Mouse (Mus musculus) cerebellum, adult 11 months (tissue): ENCODE results near the gene Erbb3.
A peak's percentile ranks its signal among the peaks of the same experiment; 100 is the strongest.
"Not testable (repeated sequence)": the region's sequence is repeated elsewhere in the genome, so short reads cannot be mapped to it uniquely, and the experiment has no call there.

Experiments
- DNase-seq: peaks from one replicate; pipeline ENCODE4 v3.0.0; 2022

Gene Erbb3

GRCm38 (mm10) chr10:128589464-128590192 is at the start of gene Erbb3:
TSS of gene Erbb3 (minus strand) at chr10:128589652.
- DNase-seq: no peak

DNA sequence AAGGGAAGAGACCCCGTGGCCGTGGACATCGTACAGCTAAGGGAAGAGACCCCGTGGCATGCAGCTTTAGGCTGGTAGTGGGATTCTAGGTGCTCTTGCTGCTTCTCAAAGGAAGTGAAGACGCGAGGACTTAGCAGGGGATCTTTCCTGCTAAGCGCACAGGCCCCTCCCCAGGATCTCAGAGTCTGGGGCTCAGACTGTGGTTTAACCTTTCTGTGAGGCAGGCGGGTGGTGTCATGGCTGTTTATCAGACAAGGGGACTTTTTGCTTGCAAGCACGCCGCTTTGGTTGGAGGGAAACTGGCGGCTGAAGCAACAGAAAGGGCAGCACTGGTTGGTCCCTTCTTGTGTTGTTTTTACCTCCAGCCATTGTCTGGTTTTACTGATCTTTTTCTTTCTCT is 47.6 kb upstream of the Erbb3 start:
- no peak for DNase-seq

DNA sequence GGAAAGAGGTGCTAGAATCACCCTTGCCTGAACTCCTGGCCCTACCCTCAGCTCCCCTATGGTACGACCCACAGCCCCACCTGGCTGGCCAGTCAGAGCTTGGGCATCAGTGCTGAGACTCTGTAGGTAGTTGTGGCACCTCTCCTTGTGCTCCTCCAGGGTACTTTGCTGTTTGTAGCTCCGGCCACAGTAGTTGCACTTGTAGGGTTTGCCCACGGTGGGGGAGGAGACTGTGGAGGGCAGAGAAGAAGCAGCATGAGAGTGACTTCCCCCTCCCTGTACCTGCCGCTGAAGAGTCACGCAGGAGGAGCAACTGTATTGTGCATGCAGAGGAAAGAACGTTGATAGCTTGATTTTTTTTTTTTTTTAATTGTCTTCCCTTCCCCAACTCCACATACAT is 47.1 kb upstream of the Erbb3 start:
- DNase-seq: no peak

DNA sequence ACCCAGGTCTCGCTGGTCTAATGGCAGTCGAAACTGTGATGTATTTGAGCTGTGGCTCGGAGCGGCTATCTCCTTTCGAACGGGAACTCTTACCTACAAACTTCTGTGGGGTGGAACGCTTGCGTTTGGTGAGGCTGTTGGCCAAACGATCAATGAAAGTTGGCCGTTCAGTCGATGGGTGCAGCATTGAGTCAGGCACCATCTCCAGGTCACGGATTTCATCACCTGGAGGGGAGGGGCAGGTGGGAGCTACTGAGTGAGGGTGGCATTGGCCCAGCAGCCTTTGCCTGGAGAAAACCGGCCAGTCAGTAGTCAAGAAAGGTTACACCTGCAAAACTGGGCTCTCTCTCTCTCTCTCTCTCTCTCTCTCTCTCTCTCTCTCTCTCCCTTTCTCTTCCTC is 46.2 kb upstream of the Erbb3 start:
- no peak for DNase-seq

DNA sequence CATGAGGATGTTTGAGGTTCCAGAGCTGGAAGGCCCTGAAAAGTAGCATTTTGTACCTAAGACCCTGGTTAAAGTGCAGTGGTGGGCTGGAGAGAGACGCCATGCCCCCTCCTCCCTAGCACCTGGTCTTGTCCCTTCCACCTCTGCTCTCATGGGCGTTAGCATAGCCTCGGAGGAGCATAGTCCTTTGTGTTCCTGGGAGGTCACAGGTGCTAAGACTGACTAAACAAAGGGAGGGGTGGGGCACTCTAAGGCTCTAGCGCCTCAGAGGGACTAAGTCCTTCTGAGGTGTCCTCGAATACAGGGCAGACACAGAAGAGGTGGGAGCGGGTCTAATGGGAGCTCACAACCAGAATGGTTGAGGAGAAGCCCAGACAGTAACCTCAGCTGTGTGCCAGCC is 42.1 kb upstream of the Erbb3 start:
- DNase-seq: no peak

DNA sequence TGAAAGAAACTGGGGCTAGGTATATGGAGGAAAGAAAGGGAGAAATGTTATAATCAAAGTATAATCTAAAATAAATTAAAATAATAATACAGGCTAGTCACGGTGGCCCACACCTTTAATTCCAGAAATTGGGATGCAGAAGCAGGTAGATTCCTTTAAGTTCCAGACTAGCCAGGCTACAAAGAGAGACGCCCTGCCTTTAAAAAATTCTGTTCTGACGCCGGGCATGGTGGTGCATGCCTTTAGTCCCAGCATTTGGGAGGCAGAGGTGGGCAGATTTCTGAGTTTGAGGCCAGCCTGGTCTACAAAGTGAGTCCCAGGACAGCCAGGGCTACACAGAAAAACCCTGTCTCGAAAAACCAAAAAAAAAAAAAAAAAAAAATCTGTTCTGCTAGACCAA is 40.9 kb upstream of the Erbb3 start:
- not testable (repeated sequence) for DNase-seq

DNA sequence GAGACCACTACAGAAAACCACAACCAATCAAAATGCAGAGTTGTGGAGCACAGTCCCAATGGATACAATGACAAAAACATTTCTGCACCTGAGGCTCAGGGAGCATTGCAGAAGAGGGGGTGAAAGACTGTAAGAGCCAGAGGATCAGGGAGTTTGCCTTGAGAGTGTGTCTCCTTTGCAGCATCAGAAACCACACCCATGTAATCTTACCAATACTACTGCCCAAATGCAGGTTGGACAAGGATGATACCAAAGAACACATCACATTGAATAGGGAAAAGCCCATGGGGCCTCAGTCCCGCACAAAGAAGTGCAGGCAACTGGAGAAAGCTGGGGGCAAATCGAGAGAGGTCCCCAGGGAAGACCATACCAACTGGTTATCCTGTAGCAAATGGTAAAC is 40.3 kb upstream of the Erbb3 start:
- DNase-seq: no peak

GRCm38 (mm10) chr10:128627398-128628317 is 38.2 kb upstream of the Erbb3 start:
- peak; percentile 32 for DNase-seq

DNA sequence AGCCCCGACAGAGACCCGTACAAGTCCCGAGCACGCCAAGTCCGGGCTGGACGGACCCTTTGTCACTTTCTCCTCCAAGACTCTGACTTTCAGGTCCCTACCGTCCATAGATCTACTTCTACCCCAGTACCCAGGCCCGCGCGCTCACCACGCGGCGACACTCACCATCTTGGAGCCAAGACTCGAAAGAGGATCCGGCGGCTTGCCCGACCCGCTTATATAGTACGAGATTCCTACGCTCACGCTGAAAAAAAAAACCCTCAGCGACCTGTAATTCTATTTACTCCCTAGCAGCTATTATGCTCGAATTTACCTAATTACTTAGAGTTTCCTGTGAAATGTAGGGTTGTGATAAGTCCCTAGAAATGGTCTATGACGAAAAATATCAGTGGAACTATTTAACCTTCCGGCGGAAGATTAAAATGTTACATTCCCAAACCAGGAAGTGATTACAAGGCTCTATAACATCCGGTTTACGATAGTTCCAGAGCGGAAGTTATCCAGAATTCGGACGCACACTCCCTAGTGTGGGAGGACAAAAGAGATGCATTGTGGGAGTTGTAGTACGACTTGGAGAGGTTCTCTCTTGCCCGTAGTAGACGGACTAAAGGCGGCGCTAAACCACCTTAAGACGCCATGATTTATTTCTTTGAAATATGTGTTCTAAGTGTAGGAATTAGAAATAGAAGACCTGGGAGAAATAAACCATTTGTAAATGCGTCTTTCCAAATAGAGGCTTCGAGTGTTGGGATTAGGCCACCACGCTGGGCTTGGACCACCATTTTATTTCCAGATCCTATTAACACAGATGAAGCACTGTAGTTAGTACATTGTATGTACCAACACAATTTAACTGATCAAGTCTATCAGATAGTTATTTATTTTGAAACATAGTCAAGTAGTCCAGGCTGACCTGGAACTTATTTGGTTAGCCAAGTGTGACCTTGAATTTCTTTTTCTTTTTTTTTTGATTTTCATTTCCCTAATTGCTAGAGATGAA is 37.2 kb upstream of the Erbb3 start, which contains the start of gene Rps26:
Gene Rps26, minus strand, starts transcription at position 437 of the 1,000 bp plus-strand sequence.
- peak; percentile 83 for DNase-seq

DNA sequence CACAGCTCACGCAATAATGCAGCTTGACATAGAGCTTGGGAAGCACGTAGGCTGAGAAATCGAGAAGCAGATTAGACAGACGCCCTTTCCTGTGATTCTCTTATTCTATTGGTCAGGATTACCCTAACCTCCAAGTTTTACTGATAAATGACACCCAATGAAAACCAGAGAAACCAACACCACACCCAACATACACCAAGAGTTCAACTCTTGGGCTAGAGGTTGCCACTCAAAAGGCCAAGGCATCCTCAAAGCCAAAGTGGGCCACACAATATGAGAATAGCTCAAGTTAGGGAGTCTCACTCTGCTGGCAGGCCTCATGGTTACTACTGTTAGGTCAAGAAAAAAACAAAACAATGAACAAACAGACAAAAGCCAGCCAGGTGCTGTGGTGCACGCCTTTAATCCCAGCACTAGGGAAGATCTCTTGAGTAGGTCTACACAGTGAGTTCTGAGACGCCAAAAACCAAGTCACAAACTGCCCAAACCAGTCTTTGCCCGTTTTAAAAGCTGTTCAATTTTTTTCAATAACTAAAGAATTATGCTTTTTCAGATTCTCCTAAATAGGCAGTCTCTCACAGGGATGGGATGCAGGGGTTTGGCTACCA is 35.9 kb upstream of the Erbb3 start:
- DNase-seq: no peak

GRCm38 (mm10) chr10:128623106-128623613 is 33.7 kb upstream of the Erbb3 start:
- not testable (repeated sequence) for DNase-seq

DNA sequence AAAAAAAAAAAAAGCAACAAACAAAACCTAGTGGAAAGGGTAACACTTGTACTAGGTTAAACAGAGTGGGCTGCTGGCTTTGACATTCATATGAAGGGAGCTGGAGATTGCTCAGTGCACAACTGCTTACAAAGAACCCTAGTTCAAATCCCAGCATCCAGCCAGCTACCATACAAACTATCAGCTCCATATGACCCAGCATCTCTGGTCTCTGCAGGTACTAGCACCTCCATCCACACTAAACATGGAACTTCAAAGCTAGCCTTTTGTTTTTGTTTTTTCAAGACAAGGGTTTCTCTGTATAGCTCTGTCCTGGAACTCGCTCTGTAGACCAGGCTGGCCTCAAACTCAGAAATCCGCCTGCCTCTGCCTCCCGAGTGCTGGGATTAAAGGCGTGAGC is 33.2 kb upstream of the Erbb3 start:
- no peak for DNase-seq

DNA sequence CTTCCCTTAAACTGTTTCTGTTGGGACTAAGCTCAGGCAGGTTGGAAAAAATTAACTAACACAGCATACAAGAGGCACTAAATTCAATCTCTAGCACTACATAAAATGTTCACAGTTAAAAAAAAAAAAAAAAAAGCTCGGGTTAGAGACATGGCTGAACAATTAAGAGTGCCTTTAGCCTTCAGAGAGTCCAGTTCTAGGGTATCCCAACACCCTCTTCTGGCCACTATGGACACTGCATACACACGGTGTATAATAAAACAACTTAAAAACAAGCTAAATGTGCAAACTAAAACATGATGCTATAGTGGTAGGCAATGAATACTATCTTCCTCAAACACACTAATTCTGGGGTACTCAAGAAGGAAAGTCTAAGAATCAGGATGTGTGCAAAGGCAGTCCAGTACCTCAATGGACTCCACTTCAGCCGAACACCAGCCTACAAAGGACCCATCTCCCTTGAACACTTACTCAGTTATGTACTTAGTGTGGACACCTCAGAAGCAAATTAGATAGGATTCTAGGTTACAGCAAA is 32.6 kb upstream of the Erbb3 start:
- no peak for DNase-seq

DNA sequence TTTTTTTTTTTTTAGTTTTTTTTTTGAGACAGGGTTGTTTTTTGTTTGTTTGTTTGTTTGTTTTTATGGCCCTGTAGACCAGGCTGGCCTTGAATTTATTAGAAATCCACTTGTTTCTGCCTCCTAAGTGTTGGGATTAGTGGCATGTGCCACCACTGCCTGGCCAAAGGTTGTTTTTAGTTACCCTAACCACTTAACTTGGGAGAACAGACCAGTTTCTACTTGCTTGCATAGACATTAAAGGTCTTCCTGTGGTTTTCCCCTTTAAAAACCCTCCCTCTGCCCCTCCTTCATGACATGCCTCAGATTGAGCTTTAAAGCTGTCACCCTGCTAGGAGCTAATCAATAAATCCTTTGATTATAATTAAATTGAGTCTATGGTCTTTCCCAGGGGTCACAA is 30.8 kb upstream of the Erbb3 start:
- DNase-seq: no peak

GRCm38 (mm10) chr10:128619148-128619547 is 29.7 kb upstream of the Erbb3 start:
- DNase-seq: not testable (repeated sequence)

GRCm38 (mm10) chr10:128618570-128618969 is 29.1 kb upstream of the Erbb3 start:
- DNase-seq: no peak

- DNase-seq: not testable (repeated sequence)
Measured at GRCm38 (mm10) chr10:128615798-128616448, 26.5 kb upstream of the Erbb3 start.

DNA sequence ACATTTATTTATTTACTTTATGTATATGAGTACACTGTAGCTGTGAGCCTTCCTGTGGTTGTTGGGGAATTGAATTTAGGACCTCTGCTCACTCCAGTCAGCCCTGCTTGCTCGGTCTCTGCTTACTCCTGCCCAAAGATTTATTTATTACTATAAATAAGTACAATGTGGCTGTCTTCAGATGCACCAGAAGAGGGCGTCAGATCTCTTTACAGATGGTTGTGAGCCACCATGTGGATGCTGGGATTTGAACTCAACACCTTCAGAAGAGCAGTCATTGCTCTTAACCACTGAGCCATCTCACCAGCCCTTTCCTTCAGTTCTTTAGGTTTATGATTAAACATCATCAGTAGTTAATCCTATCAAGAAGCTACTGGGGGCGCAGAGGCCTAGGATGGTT is 25.5 kb upstream of the Erbb3 start:
- no peak for DNase-seq

DNA sequence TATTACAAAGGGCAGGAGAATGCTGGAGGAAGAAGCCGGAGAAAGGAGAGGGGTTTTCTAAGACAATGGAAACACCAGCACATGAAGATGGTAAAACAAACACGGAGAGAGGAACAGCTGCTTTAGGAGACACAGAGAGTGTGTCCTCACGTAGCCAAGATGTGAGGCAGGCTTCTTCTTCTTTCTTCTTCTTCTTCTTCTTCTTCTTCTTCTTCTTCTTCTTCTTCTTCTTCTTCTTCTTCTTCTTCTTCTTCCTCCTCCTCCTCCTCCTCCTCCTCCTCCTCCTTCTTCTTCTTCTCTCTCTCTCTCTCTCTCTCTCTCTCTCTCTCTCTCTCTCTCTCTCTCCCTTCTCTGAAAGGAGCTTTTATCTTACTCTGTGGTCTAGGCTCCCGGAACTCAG is 24.4 kb upstream of the Erbb3 start:
- not testable (repeated sequence) for DNase-seq

DNA sequence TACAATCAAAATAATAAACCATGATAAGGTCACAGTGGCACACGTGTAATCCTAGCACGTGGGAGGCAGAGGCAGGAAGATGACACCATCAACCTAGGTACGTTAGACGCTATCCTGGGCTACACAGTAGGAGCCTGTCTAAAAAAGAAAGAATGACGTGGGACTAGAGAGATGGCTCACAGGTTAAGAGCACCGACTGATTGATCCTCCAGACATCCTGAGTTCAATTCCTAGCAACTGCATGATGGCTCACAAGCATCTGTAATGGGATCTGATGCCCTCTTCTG is 23.6 kb upstream of the Erbb3 start:
- DNase-seq: no peak

GRCm38 (mm10) chr10:128612433-128613153 is 23.1 kb upstream of the Erbb3 start:
- peak; percentile 64 for DNase-seq
